Mouse (Mus musculus) midbrain, embryonic 10.5 days (tissue): Measurements from ENCODE around the gene Arl6. TPM values are rescaled to one million over a fixed set of nuclear protein-coding genes. Genes with fewer than 3 reads are reported as not detected.
A peak's percentile ranks its signal among the peaks of the same experiment; 100 is the strongest.

Experiments
- DNase-seq: peaks from one replicate; pipeline ENCODE4 v3.0.0-alpha.2; 2017; ENCODE audit warnings: low spot score
- H3K27ac ChIP-seq: fragments of 300-500 bp; sonication (generic); replicated peaks from 2 replicates; pipeline ENCODE4 v1.5.1; 2016; ENCODE audit warnings: mild to moderate bottlenecking
- H3K27me3 ChIP-seq: fragments of 300-500 bp; sonication (generic); 2 replicates; pipeline ENCODE4 v1.6.1; 2016; ENCODE audit warnings: low read depth, mild to moderate bottlenecking; ENCODE audit not compliant: poor library complexity, severe bottlenecking
- H3K36me3 ChIP-seq: fragments of 300-500 bp; sonication (generic); 2 replicates; pipeline ENCODE4 v1.6.1; 2016; ENCODE audit warnings: mild to moderate bottlenecking, moderate library complexity
- H3K4me1 ChIP-seq: fragments of 300-500 bp; sonication (generic); 2 replicates; pipeline ENCODE4 v1.6.1; 2016
- H3K4me3 ChIP-seq: fragments of 300-500 bp; sonication (generic); 2 replicates; pipeline ENCODE4 v1.5.1; 2016; ENCODE audit warnings: mild to moderate bottlenecking, moderate library complexity
- H3K9me3 ChIP-seq: fragments of 300-500 bp; sonication (generic); replicated peaks from 2 replicates; pipeline ENCODE4 v1.6.1; 2016; ENCODE audit warnings: mild to moderate bottlenecking
- WGBS: fragments of 180-500 bp; shearing (Covaris S2); methylation state at CpG from one replicate; pipeline ENCODE4 v1.1.7; 2016; 5-methylcytosine and 5-hydroxymethylcytosine counted together
- polyA plus RNA-seq: library from polyadenylated mRNA; unstranded; fragments of >200 nt; fragmentation: Nextera tagmentation; extraction: Ambion mirVana; gene quantifications from 2 replicates; pipeline ENCODE4 v1.2.1, GENCODE M21; 2016

Gene Arl6
- polyA plus RNA-seq, 1 experiment from 2014 or later: 51.9 TPM

- H3K27ac ChIP-seq: peak within 1 kb of the TSS; percentile 91
- H3K27me3 ChIP-seq: peaks cover 51% of the 10 kb centered on the region
- WGBS: under 1% methylated on average over 69 of the region's 90 CpGs
- peaks cover 25% of the 10 kb centered on the region for H3K4me1 ChIP-seq
- H3K36me3 ChIP-seq: no peaks in the 10 kb centered on the region
- H3K9me3 ChIP-seq: no peaks in the 10 kb centered on the region
- peak; percentile 77 for DNase-seq
- H3K4me3 ChIP-seq: peak within 1 kb of the TSS; percentile 80
Observed at GRCm38 (mm10) chr16:59600311-59601251, 38.6 kb downstream of the Arl6 start, which contains the start of gene Crybg3. Crybg3 (minus strand) TSS chr16:59600979.

- H3K4me1 ChIP-seq: peaks cover 25% of the 10 kb centered on the region
- no peaks in the 10 kb centered on the region for H3K9me3 ChIP-seq
- H3K36me3 ChIP-seq: no peaks in the 10 kb centered on the region
- 13% methylated on average over 17 of the region's 17 CpGs for WGBS
- H3K27me3 ChIP-seq: peaks cover 51% of the 10 kb centered on the region
- DNase-seq: peak; percentile 32
- 0 out of 2 replicates have a peak overlapping the region, but pooled peaks have one; percentile 72 for H3K27ac ChIP-seq
- peak overlapping the region; percentile 80 for H3K4me3 ChIP-seq
Observed at GRCm38 (mm10) chr16:59599411-59600265, 39.6 kb downstream of the Arl6 start.

GRCm38 (mm10) chr16:59598997-59599396, 40.2 kb downstream of the Arl6 start:
- Histone ChIP-seq H3K9me3 (no peaks in the 10 kb centered on the region), H3K27me3 (peaks cover 51% of the 10 kb centered on the region), H3K36me3 (no peaks in the 10 kb centered on the region), H3K4me1 (peaks cover 19% of the 10 kb centered on the region), H3K27ac (0 out of 2 replicates have a peak overlapping the region, but pooled peaks have one; percentile 72), H3K4me3 (peak overlapping the region; percentile 80; the same call in 1 of the 2 replicates)
- WGBS: 10% methylated on average over 4 of the region's 4 CpGs
- DNase-seq: no peak

GRCm38 (mm10) chr16:59597256-59597655, 41.9 kb downstream of the Arl6 start:
- no peaks in the 10 kb centered on the region for H3K9me3 ChIP-seq
- H3K4me1 ChIP-seq: peaks cover 18% of the 10 kb centered on the region
- H3K27ac ChIP-seq: no peak overlapping the region
- no peaks in the 10 kb centered on the region for H3K36me3 ChIP-seq
- WGBS: 93% methylated on average over 6 of the region's 6 CpGs
- no peak overlapping the region for H3K4me3 ChIP-seq
- H3K27me3 ChIP-seq: peaks cover 45% of the 10 kb centered on the region
- DNase-seq: no peak

- H3K27ac ChIP-seq: no peak overlapping the region
- no peaks in the 10 kb centered on the region for H3K9me3 ChIP-seq
- H3K36me3 ChIP-seq: no peaks in the 10 kb centered on the region
- H3K27me3 ChIP-seq: peaks cover 32% of the 10 kb centered on the region
- 78% methylated on average over 3 of the region's 3 CpGs for WGBS
- H3K4me3 ChIP-seq: no peak overlapping the region
- DNase-seq: no peak
- H3K4me1 ChIP-seq: peaks cover 10% of the 10 kb centered on the region
Observed at GRCm38 (mm10) chr16:59594714-59595113, 44.5 kb downstream of the Arl6 start.

- Histone ChIP-seq H3K9me3 (no peaks in the 10 kb centered on the region), H3K36me3 (no peaks in the 10 kb centered on the region), H3K27ac (no peak overlapping the region), H3K27me3 (no peaks in the 10 kb centered on the region), H3K4me1 (no peaks in the 10 kb centered on the region), H3K4me3 (no peak overlapping the region)
- no peak for DNase-seq
- WGBS: 85% methylated on average over 6 of the region's 6 CpGs
Observed at GRCm38 (mm10) chr16:59590790-59591189, 48.4 kb downstream of the Arl6 start.

- no peaks in the 10 kb centered on the region for H3K36me3 ChIP-seq
- no peaks in the 10 kb centered on the region for H3K9me3 ChIP-seq
- 93% methylated on average over 13 of the region's 13 CpGs for WGBS
- no peaks in the 10 kb centered on the region for H3K4me1 ChIP-seq
- H3K27ac ChIP-seq: no peak overlapping the region
- no peak overlapping the region for H3K4me3 ChIP-seq
- H3K27me3 ChIP-seq: no peaks in the 10 kb centered on the region
- no peak for DNase-seq
Observed at GRCm38 (mm10) chr16:59588351-59589025, 50.7 kb downstream of the Arl6 start.

- 88% methylated on average over 10 of the region's 10 CpGs for WGBS
- Histone ChIP-seq H3K36me3 (no peaks in the 10 kb centered on the region), H3K27ac (no peak overlapping the region), H3K4me3 (no peak overlapping the region), H3K4me1 (no peaks in the 10 kb centered on the region), H3K27me3 (no peaks in the 10 kb centered on the region), H3K9me3 (no peaks in the 10 kb centered on the region)
- no peak for DNase-seq
Observed at GRCm38 (mm10) chr16:59587816-59588215, 51.4 kb downstream of the Arl6 start.

GRCm38 (mm10) chr16:59586911-59587310, 52.3 kb downstream of the Arl6 start:
- H3K4me1 ChIP-seq: no peaks in the 10 kb centered on the region

GRCm38 (mm10) chr16:59586276-59586675, 52.9 kb downstream of the Arl6 start:
- DNase-seq: no peak
- Histone ChIP-seq H3K4me3 (no peak overlapping the region), H3K27ac (no peak overlapping the region), H3K27me3 (no peaks in the 10 kb centered on the region), H3K4me1 (no peaks in the 10 kb centered on the region), H3K9me3 (no peaks in the 10 kb centered on the region), H3K36me3 (no peaks in the 10 kb centered on the region)
- WGBS: 74% methylated on average over 6 of the region's 6 CpGs

More at GRCm38 (mm10) chr16:59586911-59587310, 52.3 kb downstream of the Arl6 start:
- Histone ChIP-seq H3K4me3 (no peak overlapping the region), H3K27ac (no peak overlapping the region), H3K9me3 (no peaks in the 10 kb centered on the region), H3K27me3 (no peaks in the 10 kb centered on the region), H3K36me3 (no peaks in the 10 kb centered on the region)
- WGBS: 91% methylated on average over 8 of the region's 8 CpGs
- DNase-seq: no peak

- H3K36me3 ChIP-seq: no peaks in the 10 kb centered on the region
- no peak for DNase-seq
- no peak overlapping the region for H3K27ac ChIP-seq
- no peaks in the 10 kb centered on the region for H3K27me3 ChIP-seq
- H3K4me1 ChIP-seq: no peaks in the 10 kb centered on the region
- H3K4me3 ChIP-seq: no peak overlapping the region
- H3K9me3 ChIP-seq: no peaks in the 10 kb centered on the region
- WGBS: 84% methylated on average over 4 of the region's 4 CpGs
Observed at GRCm38 (mm10) chr16:59585706-59586244, 53.4 kb downstream of the Arl6 start.

- Histone ChIP-seq H3K4me1 (no peaks in the 10 kb centered on the region), H3K4me3 (no peak overlapping the region), H3K9me3 (no peaks in the 10 kb centered on the region), H3K36me3 (no peaks in the 10 kb centered on the region), H3K27me3 (no peaks in the 10 kb centered on the region), H3K27ac (no peak overlapping the region)
- DNase-seq: no peak
- WGBS: 87% methylated on average over 5 of the region's 5 CpGs
Observed at GRCm38 (mm10) chr16:59583515-59583914, 55.7 kb downstream of the Arl6 start.
